ENCODE assay signal across 7 mouse cellular contexts in genomic region chr11:76120407-76120901, GRCm38 (mm10). TPM values are rescaled to one million over a fixed set of nuclear protein-coding genes. Genes with fewer than 3 reads are reported as not detected.
DNase-seq lines count a peak whose midpoint lies in the region; ATAC-seq and TF ChIP-seq lines count a peak whose summit lies in the region.

No protein-coding gene starts in this region.

- no peaks in the 10 kb centered on the region for H3K9me3 ChIP-seq in embryonic facial prominence, embryonic 15.5 days (replicated peaks)
- no peaks in the 10 kb centered on the region for H3K9me3 ChIP-seq in kidney, embryonic 14.5 days (ENCODE audit: control insufficient read depth, low read length)
- no peaks in the 10 kb centered on the region for H3K9me3 ChIP-seq in lung, postnatal 0 days (ENCODE audit: low read length)
- H3K9me3 ChIP-seq in hindbrain, embryonic 14.5 days (ENCODE audit: control insufficient read depth, low read length): no peaks in the 10 kb centered on the region

- no peak overlapping the region for H3K4me2 ChIP-seq in embryonic facial prominence, embryonic 15.5 days (replicated peaks)
- no peak overlapping the region for H3K4me2 ChIP-seq in kidney, embryonic 14.5 days (replicated peaks; ENCODE audit: low read depth, low read length)
- no peak overlapping the region for H3K4me2 ChIP-seq in lung, postnatal 0 days (replicated peaks; ENCODE audit: low read depth, low read length)
- no peak overlapping the region for H3K4me2 ChIP-seq in hindbrain, embryonic 14.5 days (replicated peaks)

- H3K27ac ChIP-seq in brown adipose tissue, adult 24 weeks (replicated peaks; ENCODE audit: low read depth, low read length): peak overlapping the region; percentile 86
- peak overlapping the region; percentile 78 for H3K27ac ChIP-seq in embryonic facial prominence, embryonic 15.5 days (replicated peaks)
- H3K27ac ChIP-seq in kidney, embryonic 14.5 days (ENCODE audit: low read depth, low read length): peak overlapping the region; percentile 31; the same call in 1 of the 2 replicates
- H3K27ac ChIP-seq in lung, postnatal 0 days (ENCODE audit: low read length): peak overlapping the region; percentile 2; the same call in 1 of the 2 replicates
- H3K27ac ChIP-seq in hindbrain, embryonic 14.5 days: no peak overlapping the region

- 11% methylated on average over 10 of the region's 10 CpGs for WGBS in embryonic facial prominence, embryonic 15.5 days
- whole genome bisulfite sequencing in kidney, embryonic 14.5 days: 58% methylated on average over 10 of the region's 10 CpGs
- 26% methylated on average over 10 of the region's 10 CpGs for WGBS in lung, postnatal 0 days
- WGBS in hindbrain, embryonic 14.5 days: 72% methylated on average over 10 of the region's 10 CpGs

- H3K27me3 ChIP-seq in embryonic facial prominence, embryonic 15.5 days: no peaks in the 10 kb centered on the region
- no peaks in the 10 kb centered on the region for H3K27me3 ChIP-seq in kidney, embryonic 14.5 days (ENCODE audit: control insufficient read depth, insufficient read depth, low read length)
- no peaks in the 10 kb centered on the region for H3K27me3 ChIP-seq in lung, postnatal 0 days (replicated peaks; ENCODE audit: insufficient read depth, low read length)
- H3K27me3 ChIP-seq in hindbrain, embryonic 14.5 days (ENCODE audit: control insufficient read depth, insufficient read depth, low read length): no peaks in the 10 kb centered on the region

- peak; percentile 58 for DNase-seq in lung, postnatal 0 days (ENCODE audit: low spot score)
- DNase-seq in thymus, postnatal 10 days (ENCODE audit: low spot score in 2 of 2): no peak
- DNase-seq in ovary, postnatal 36 days (ENCODE audit: low spot score): no peak
- DNase-seq in hindbrain, embryonic 14.5 days (ENCODE audit: low spot score): no peak

- H3K36me3 ChIP-seq in embryonic facial prominence, embryonic 15.5 days: peaks cover 20% of the 10 kb centered on the region
- H3K36me3 ChIP-seq in kidney, embryonic 14.5 days (ENCODE audit: control insufficient read depth, insufficient read depth, low read length): peaks cover 25% of the 10 kb centered on the region
- no peaks in the 10 kb centered on the region for H3K36me3 ChIP-seq in lung, postnatal 0 days (ENCODE audit: insufficient read depth, low read length)
- H3K36me3 ChIP-seq in hindbrain, embryonic 14.5 days (replicated peaks; ENCODE audit: control insufficient read depth, insufficient read depth): peaks cover 80% of the 10 kb centered on the region

- no peak for TF ChIP-seq EP300 in lung, postnatal 0 days (IDR thresholded peaks at IDR 0.05)

- no peak overlapping the region for H3K4me3 ChIP-seq in brown adipose tissue, adult 24 weeks (ENCODE audit: insufficient read depth, low read depth, low read length)
- H3K4me3 ChIP-seq in embryonic facial prominence, embryonic 15.5 days (replicated peaks): no peak overlapping the region
- H3K4me3 ChIP-seq in kidney, embryonic 14.5 days (ENCODE audit: low read length): no peak overlapping the region
- no peak overlapping the region for H3K4me3 ChIP-seq in lung, postnatal 0 days (ENCODE audit: low read depth, low read length)
- H3K4me3 ChIP-seq in hindbrain, embryonic 14.5 days (replicated peaks; ENCODE audit: low read length): no peak overlapping the region

- ATAC-seq in embryonic facial prominence, embryonic 15.5 days (ENCODE audit: insufficient number of reproducible peaks, low FRiP score, low TSS enrichment, low read depth): peak; percentile 77
- no peak for ATAC-seq in kidney, embryonic 14.5 days (ENCODE audit: low FRiP score, low TSS enrichment)
- ATAC-seq in lung, postnatal 0 days: peak; percentile 70
- no peak for ATAC-seq in hindbrain, embryonic 14.5 days (ENCODE audit: low FRiP score)

- H3K4me1 ChIP-seq in brown adipose tissue, adult 24 weeks (ENCODE audit: control insufficient read depth, insufficient read depth, insufficient read length, low read length): peaks cover 30% of the 10 kb centered on the region
- peaks cover 46% of the 10 kb centered on the region for H3K4me1 ChIP-seq in embryonic facial prominence, embryonic 15.5 days
- H3K4me1 ChIP-seq in kidney, embryonic 14.5 days (ENCODE audit: control insufficient read depth, insufficient read depth, low read length): 0 out of 2 replicates have a peak, but pooled peaks cover under 1% of the 10 kb centered on the region
- no peaks in the 10 kb centered on the region for H3K4me1 ChIP-seq in lung, postnatal 0 days (ENCODE audit: insufficient read depth, low read depth, low read length)
- no peaks in the 10 kb centered on the region for H3K4me1 ChIP-seq in hindbrain, embryonic 14.5 days (replicated peaks; ENCODE audit: control insufficient read depth, insufficient read depth, low read length)

- no peak overlapping the region for H3K9ac ChIP-seq in embryonic facial prominence, embryonic 15.5 days
- no peak overlapping the region for H3K9ac ChIP-seq in kidney, embryonic 14.5 days (ENCODE audit: low read depth, low read length)
- no peak overlapping the region for H3K9ac ChIP-seq in lung, postnatal 0 days (replicated peaks; ENCODE audit: low read depth)
- H3K9ac ChIP-seq in hindbrain, embryonic 14.5 days: no peak overlapping the region

- no peak for TF ChIP-seq CTCF in lung, postnatal 0 days (IDR thresholded peaks at IDR 0.05)

RNA-seq across cellular contexts. Expression of gene Vps53, which starts 59.0 kb away (rescaled TPM):
- polyA plus RNA-seq in brown adipose tissue, adult 24 weeks (2012; ENCODE audit: insufficient read depth, insufficient read length, missing spikeins): 21.9 and 22.2 TPM in 2 replicates
- 40.3 TPM in 2 replicates for polyA plus RNA-seq in embryonic facial prominence, embryonic 15.5 days (2015; fragmentation: Nextera tagmentation; extraction: Ambion mirVana)
- 27.3 and 40.8 TPM in 2 replicates for polyA plus RNA-seq in kidney, embryonic 14.5 days (2014; fragmentation: Nextera tagmentation; extraction: Ambion mirVana)
- 28.5 and 29.7 TPM in 2 replicates for polyA plus RNA-seq in lung, postnatal 0 days (2015; fragmentation: Nextera tagmentation; extraction: Ambion mirVana)
- polyA plus RNA-seq in hindbrain, embryonic 14.5 days (2014; fragmentation: Nextera tagmentation; extraction: Ambion mirVana): 66.7 and 67.0 TPM in 2 replicates

RNA-seq across cellular contexts. Expression of gene Fam57a, which starts 59.0 kb away (rescaled TPM):
- 4.3 and 4.4 TPM in 2 replicates for polyA plus RNA-seq in brown adipose tissue, adult 24 weeks (2012; ENCODE audit: insufficient read depth, insufficient read length, missing spikeins)
- 57.4 and 74.0 TPM in 2 replicates for polyA plus RNA-seq in embryonic facial prominence, embryonic 15.5 days (2015; fragmentation: Nextera tagmentation; extraction: Ambion mirVana)
- 25.5 and 26.5 TPM in 2 replicates for polyA plus RNA-seq in kidney, embryonic 14.5 days (2014; fragmentation: Nextera tagmentation; extraction: Ambion mirVana)
- polyA plus RNA-seq in lung, postnatal 0 days (2015; fragmentation: Nextera tagmentation; extraction: Ambion mirVana): 27.0 and 33.8 TPM in 2 replicates
- polyA plus RNA-seq in hindbrain, embryonic 14.5 days (2014; fragmentation: Nextera tagmentation; extraction: Ambion mirVana): 29.3 and 30.1 TPM in 2 replicates

Comparison
In these comparisons a context has a peak if more than half of its experiments do, and no peak if none do; other contexts are left out.
1. ATAC-seq: peak in embryonic facial prominence, embryonic 15.5 days (single experiment) and lung, postnatal 0 days (single experiment); none in kidney, embryonic 14.5 days (single experiment) and hindbrain, embryonic 14.5 days (single experiment).